Mouse (Mus musculus) NIH3T3 (cell line): ENCODE data around the gene Efcab2.
A peak's percentile ranks its signal among the peaks of the same experiment; 100 is the strongest.

Source experiments
- DNase-seq: peaks from one replicate; pipeline ENCODE4 v3.0.0-alpha.2; 2012; ENCODE audit warnings: low read depth

Efcab2 gene

DNA sequence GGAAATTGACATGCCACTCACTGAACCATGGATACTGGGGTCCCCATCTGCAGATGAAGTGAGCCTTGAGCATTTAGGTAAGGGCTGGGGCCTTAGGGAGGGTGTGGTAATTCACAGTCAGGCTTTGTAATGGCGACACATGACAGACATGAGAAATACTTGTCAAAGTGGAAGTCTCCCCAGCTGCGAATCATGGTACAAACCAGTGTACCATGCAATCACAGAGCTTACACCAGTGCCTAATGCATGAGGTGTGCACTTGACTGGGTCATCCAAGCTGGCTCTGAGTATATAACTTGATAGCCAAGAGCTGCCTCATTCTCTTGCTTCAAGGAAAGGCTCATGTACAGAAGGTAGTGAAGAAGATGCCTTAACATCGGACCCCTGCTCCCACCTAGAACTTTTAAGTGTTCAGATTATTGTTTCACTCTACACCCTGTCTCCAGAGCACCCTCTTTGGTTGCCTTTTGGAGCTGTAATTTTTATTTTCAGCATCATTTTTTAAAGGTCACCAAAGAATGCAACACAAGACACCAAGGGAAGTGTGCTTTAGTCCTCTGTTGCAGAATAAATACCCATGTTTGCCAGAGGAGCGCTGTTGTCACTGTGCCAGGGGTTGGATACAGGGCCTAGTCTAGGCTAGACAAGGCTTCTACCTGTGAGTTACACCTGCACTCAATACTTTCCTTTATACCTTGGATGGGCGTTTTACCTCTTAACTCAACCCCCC is 79.4 kb downstream of the Efcab2 start:
- DNase-seq: peak; percentile 38

DNA sequence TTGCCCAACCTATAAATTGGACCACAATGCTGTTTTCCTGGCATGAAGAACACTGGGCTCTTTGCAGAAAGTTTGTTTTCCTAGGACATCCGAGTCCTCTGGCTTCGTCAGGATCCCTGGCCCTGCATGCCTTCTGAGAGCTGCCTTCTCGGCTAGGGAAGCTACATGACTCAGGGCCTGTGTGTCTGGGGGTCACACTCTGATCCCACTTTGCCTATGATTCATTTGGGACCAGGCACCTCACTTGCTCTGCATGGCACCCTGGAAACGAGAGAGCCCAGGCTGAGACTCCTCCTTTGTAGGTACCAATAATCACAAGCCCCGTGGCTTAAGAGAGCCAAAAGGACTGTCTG is 80.0 kb downstream of the Efcab2 start:
- no peak for DNase-seq

DNA sequence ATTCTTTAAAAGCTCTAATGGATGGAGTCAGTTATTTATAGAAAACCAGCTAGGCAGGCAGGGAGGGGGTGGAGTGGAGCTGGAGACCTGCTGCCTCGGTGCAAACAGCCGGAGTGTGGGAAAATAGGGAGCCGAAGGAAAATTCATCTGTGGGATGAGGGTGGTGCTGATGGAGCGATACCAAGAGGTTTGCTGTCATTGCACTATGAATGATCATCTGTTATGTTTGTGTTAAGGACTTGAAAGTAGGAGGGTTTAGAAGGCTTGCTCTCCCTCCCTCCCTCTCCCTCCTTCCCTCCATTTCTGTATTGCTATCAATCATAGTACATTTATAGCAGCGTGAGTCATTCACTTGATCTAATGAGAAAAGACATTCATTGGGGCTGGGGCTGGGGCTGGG is 80.9 kb downstream of the Efcab2 start:
- peak; percentile 29 for DNase-seq

DNA sequence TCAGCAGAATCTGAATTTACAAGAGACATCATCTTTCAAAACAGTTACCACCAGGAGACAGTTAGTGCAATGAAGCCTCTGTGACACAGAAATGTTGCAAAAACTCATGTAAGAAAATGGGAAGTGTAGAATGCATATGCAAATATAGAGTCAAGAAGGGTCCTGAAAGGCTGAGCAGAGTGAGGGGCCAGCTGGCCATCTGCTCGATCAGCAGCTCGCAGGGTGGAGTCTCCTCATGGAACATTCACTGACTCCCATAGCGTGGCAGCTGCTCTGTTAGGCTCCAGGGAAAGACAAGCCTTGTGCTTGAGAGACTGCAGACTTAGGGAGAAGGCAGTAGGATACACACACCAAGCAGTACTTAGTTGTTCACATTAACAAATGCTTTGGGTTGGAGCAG is 83.2 kb downstream of the Efcab2 start:
- no peak for DNase-seq

DNA sequence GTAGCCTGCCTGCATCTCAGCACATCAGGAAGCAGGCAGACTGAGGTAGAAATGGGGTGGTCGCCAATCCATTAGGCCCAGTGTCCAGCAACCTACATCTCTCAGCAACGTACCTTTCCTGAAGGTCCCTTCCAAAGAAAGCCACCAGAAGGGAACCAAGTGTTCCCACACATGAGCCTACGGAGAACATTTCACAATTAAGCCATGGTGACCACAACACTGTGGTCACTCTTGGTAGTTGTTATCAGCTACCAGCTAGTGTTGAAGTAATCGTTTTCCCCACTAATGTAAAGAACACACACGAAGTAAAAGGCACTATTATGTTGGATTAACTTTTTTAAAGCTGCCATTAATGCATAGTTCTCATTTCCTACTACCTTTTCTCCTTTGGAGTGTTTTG is 85.8 kb downstream of the Efcab2 start:
- DNase-seq: no peak

DNA sequence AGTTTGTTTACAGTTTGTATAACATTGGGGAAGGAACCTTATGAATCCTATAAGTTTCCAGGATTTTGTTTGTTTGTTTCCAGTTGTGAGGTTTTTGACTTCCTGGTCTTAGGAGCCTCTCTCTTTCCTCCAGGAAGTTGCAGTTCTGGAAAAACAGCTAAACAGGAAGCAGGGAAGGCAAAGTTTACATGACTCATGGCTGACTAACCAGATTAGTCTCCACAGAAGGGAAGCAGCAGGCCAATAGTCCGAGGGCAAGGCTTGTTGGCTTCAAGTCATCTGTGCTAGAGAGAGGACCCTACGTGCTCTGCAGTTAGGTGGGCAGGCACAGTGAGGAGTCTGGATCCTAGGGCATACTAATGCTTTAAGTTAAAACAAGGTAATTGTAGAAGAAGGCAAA is 86.6 kb downstream of the Efcab2 start:
- DNase-seq: peak; percentile 70

DNA sequence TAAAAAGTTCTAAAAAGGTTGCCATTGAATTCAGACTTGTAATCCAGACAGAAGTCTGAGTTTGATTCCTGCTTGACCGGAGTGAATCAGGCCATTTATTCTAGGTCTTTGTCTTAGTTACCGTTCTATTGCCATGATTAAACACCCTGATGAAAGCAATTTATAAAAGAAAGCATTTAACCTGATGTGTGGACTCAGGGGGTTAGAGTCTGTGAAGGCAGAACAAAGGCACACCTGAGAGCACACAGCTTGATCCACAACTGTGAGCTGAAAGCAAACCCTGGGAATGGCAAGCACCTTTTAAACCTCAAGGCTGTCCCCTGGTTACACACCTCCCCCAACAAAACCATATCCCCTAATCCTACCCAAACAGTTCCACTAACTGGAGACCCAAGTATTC is 90.3 kb downstream of the Efcab2 start:
- no peak for DNase-seq

DNA sequence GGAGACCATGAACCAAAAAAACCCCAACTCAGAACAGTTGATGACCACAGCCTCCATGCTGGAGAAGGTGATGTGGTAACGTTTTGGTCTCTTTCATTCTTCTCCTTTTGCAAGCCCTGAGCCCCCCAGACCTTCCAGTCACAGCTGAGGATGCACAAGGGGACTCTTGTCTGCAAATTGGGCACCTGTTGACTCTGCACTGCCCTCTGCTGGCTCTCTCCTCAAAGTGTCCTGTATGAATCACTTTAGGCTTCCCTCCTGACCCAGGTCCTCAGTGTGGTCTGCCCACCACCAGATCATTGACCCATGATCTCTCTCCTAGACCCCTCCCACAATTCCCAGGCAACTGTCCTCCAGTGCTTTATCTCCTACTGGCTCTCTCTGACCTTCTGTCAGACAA is 91.0 kb downstream of the Efcab2 start:
- peak; percentile 48 for DNase-seq

DNA sequence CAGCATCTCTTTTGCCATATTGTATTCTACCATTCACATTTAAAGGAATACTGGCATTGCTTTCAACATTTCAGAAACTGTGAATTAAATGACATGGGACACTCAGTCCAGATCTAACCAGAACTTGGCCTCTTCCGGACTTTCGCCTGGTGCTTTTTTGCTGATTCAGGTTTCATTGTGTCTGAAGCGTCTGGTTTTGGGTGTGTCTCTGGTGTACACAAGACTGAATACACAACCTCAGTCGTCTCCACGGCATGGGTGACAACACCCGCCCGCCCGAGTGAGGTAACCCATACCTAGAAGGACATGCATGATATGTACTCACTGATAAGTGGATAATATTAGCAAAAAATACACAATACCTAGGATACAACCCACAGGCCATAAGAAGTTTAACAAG is 101.1 kb downstream of the Efcab2 start:
- no peak for DNase-seq

DNA sequence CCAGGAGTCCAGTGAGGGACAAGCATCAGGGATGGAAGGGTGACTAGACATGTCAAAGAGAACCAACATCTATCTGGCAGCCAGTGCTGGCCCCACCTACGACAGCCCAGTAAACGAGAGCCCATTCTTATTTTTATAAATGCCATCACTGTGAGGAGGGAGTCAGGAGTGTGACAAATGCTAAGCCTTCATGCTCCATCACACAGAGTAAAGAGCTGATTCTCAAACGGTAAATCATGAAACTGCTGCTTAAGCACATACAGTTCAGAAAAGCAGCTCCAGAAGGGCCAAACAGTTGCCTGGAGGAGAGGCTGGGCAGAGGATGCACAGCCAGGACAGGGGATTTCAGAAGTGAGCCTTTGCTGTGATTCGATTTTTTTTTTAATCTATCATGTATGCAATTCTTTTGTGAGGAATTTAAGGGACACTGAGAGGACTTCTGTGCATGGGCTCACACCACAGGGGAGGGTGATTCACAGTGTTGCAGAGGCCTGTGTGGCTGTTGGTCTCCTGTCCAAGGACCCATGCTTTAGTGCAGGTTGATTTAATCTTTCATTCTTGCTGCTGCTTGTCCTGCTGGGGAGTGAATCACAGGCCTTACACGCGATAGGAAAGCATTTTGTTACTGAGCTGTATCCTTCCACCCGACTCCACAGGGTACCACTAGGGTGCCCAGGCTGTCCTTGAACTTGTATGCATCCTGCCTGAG is 106.6 kb downstream of the Efcab2 start:
- DNase-seq: no peak

DNA sequence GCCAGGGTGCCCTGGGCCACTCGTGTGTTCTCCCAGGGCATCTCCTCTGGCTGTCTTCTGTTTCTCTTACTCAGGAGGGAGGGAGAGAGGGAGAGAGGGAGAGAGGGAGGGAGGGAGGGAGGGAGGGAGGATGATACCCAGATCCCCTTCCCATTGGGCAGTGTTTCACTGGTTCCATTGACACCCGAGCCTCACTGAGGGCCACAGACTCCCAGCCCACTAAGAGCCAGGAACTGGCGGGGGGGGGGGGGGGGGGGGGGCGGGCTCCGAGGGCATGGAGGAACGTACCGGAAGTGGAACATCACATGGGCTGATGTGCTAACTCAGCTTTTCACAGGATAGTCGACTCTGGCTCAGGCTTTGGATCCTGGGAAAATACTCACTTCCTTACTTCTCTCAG is 108.1 kb downstream of the Efcab2 start:
- no peak for DNase-seq

DNA sequence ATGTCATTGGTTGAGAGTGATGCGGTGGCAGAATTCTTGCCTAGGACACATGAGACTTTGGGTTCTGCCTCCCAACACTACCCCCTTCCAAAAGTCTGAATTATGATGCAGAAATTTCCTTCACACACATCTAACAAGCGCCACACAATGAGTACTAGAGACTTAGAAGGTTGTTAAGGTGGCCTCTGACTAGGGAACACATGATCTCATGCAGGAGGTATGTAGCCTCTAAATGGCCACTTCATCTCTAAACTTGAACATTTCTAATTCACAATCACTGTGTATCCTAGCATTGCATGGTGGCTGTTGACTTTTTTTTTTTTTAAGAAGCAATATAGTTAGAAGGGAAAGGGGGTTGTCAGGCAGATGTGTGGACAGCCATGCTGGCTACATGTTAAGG is 110.0 kb downstream of the Efcab2 start:
- no peak for DNase-seq

DNA sequence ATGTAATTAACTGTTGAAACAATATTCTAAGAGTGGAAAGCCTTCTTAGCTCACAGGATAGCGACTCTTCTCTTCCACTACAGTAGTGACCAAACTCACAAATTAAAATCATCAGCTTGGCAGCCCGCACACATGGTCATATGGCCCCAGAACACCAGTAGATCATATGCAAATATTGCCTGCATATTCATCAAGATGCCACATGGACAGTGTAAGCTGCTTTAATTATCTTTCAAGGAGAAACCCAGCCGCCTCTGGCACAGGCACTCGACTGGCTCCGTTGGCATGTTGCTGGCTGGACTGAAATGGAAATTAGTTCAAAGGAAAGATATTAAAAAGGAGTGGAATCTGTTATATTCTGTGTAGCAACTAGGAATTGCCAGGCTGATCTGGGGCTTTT is 116.5 kb downstream of the Efcab2 start:
- DNase-seq: no peak

DNA sequence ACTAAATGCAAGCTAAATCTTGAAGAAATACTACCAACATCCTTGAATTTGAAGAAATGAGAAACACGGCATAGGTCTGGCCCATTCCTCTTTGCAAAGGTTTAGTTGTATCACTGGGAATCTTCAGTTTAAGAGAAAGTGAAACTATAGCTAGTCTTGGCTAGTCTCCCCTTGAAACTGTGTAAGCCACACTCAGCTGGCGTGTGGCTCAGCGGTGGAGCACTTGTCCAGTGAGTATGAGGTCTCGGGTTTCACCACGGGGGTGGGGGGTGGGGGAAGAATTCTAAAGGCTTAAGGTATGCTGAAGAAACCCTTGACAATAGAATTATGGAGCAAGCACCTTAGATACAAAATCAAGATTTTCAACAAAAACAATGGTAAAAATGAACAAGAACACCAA is 117.3 kb downstream of the Efcab2 start:
- peak; percentile 32 for DNase-seq

DNA sequence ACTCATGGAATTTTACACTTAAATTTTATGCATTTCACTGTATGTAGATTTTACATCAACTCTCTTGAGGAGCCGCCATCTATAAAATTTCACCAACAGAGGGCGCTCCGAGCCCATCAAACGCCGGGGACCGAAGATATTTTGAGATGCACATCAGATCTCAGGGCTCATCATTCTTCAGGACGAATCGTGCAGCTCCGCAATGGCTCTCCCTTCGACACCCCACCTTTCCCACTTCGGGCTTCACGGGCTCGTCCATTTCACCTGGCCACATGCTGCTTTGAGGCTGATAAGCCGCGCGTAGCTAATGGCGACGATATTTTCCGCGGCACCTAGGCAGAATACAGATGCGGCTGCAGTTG is 121.3 kb downstream of the Efcab2 start:
- peak; percentile 95 for DNase-seq

DNA sequence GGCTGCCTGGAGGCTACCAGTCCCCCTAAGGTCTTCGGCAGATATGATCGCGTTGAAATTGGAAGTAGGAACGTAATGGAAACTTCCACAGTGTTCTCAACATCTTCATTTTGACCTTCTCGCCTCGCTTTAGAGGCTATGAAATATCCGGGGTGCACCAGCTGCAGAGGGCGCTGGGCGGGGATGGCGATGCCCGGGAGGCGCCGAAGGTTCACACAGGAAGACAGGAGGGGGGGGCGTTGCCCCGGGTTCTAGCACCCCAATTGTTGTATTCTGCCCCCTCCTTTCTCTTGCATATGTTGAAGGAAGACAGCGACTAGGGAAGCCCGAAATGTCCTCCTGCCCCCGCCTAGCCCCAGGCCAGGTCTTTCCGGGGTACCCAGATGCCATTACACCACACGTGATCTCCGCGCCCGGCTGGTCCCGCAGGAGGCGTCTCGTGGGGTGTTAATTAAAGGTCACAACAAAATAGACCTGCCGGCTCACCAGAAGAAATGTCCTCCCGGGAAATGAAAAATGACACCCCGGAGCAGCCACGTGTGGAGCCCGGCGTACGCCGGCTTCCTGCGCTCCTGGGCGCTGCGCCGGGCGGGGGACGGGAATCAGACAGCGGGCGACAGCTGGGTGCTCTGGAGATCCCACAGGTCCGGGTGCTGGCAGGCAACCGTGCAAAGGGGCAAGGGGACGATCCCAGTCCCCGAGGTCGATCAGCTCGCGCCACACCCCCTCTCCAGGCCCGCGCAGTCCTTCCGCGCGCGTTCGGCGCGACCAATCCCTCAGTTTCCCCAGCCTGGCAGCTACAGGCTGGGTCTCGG is 121.9 kb downstream of the Efcab2 start:
- peak; percentile 42 for DNase-seq

DNA sequence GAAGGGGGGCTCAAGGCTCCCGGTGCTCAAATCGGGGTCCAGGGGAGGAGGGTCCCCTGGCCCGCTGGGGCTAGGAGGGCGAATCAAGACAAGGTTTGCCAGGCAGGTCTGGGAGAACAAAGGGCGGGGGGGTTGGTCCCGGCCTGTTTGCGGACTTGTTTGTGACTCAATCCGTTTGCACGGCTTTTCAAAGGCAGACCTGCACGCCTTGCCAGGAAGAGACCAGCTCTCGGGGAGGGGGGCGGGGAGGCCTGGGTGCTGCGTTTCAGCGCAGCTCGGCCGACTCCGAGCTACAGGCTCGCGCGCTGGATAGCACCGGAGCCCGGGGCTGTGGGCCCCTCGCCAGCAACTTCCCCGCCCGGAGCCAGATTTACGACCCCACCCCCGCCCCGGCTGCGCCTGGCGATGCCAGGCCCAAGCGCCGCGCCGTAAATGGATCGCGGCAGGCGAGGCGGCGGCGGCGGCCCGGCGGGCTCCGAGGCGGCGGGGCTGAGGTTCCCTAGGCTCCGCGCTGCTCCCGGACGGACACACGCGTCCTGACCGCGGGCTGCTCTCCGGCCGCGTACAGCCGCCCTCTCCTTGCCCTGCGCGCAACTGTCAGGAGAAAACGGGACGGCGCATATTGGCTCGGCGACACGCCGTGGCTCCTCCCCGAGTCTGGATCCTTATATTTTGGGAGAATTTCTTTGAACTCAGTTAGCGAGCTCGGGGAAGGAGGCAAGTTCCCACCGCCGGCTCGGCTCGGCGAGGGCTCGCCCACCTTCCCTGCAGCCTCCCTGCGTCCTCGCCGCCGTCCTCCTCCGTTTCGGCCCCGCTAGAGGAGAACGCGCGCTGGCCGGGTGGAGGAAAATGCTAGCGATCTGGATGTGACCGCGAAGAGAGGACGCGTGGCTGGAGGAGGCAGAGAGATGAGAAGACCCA is 122.8 kb downstream of the Efcab2 start, which contains the start of gene Kif26b:
Gene Kif26b (plus strand): TSS at position 695 of the 921 bp plus-strand sequence.
- peak; percentile 75 for DNase-seq

DNA sequence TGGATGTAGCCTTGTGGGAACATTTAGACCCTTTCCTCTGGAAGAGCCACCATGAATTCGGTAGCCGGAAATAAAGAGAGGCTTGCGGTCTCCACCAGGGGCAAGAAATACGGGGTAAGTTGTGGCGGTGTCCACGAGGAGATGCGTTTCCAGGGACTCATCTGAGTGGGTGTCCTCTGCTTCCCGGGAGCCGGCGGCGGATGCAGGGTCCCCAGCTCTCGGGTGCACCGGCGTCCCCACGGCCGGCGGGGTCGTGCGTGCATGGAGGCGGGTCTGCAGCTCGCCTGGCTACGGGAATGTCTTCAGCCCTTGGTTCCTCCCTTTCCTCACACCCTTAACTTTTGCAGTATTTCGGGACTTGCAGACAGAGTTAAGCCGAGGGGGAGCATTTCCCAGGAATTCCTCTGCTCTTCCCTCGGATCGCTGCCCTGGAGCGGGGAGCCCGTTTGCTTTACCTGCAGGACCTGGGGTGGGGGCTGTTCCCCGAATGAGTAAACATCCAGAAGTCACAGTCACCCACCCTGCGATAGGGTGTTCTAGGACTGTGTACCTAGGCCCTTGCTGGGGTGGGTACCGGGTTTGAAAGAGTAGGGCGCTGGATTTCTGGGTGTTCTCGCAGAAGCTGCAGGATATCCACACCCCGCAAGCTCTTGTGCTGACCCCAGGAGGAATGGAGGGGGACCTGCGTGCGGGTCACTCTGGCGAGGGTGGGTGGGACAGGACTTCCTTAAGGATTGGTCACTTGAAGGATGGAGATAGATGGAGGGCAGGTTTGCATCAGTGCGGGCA is 123.8 kb downstream of the Efcab2 start:
- DNase-seq: peak; percentile 34

DNA sequence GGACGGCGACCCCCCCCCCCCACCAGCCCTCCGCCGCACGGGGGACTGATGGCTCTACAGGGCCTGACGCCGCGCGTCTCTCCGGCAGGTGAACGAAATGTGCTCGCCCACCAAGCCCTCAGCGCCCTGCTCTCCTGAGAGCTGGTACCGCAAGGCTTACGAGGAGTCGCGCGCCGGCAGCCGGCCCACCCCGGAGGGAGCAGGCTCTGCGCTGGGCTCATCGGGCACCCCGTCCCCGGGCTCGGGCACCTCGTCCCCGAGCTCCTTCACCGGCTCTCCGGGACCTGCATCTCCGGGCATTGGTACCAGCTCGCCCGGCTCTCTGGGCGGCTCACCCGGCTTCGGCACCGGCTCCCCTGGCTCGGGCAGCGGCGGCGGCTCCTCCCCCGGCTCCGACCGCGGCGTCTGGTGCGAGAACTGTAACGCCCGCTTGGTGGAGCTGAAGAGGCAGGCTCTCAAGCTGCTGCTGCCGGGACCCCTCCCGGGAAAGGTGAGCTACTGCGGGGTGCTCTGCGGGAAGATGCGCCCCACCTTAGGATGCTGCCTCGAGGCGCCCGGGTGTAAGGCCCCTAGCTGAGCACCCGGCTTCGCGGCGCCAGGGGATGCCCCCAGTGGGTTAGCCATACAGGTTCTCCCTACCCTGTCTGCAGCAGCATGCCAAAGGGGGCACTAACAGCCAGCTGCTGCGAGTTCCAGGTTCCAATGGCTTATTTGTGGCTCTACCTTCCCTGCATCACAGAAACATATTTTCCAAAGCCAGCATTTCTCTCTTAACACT is 124.6 kb downstream of the Efcab2 start:
- peak; percentile 87 for DNase-seq
